ENCODE assay signal across 8 mouse cellular contexts in genomic region chr12:30910860-30911259, GRCm38 (mm10). TPM values are rescaled to one million over a fixed set of nuclear protein-coding genes. Genes with fewer than 3 reads are reported as not detected.
DNase-seq lines count a peak whose midpoint lies in the region; ATAC-seq and TF ChIP-seq lines count a peak whose summit lies in the region.

No protein-coding gene starts in this region.

- H3K36me3 ChIP-seq in heart, embryonic 12.5 days, result peaks cover 4% of the 10 kb centered on the region; the same call in 1 of the 2 replicates
- H3K36me3 ChIP-seq in ES-Bruce4 (ENCODE audit: control insufficient read depth, insufficient read depth, low read length, poor library complexity, severe bottlenecking), result no peaks in the 10 kb centered on the region; the same call in 1 of the 2 replicates
- no peaks in the 10 kb centered on the region for H3K36me3 ChIP-seq in limb, embryonic 12.5 days
- H3K36me3 ChIP-seq in splenic B cell, adult 2 months (ENCODE audit: control insufficient read depth, insufficient read depth, low read length, poor library complexity, severe bottlenecking), result no peaks in the 10 kb centered on the region

- no peak for ATAC-seq in heart, embryonic 12.5 days (ENCODE audit: insufficient number of reproducible peaks, low FRiP score)
- peak; percentile 18 for ATAC-seq in erythroid progenitor cell, adult 5-6 weeks (replicated peaks; ENCODE audit: low FRiP score, poor library complexity, severe bottlenecking)
- ATAC-seq in limb, embryonic 12.5 days (ENCODE audit: insufficient number of reproducible peaks, insufficient read depth, low FRiP score, low TSS enrichment, low read depth), result no peak

- TF ChIP-seq EP300 in ES-Bruce4 (IDR thresholded peaks at IDR 0.05; ENCODE audit: insufficient read depth, low read depth, low read length), result no peak

- no peak overlapping the region for H3K27ac ChIP-seq in heart, embryonic 12.5 days (ENCODE audit: poor library complexity, severe bottlenecking)
- no peak overlapping the region for H3K27ac ChIP-seq in ES-Bruce4 (ENCODE audit: insufficient read depth, low read length)
- H3K27ac ChIP-seq in limb, embryonic 12.5 days, result no peak overlapping the region; the same call in 1 of the 2 replicates

- H3K27me3 ChIP-seq in heart, embryonic 12.5 days (replicated peaks), result no peaks in the 10 kb centered on the region
- H3K27me3 ChIP-seq in ES-Bruce4 (ENCODE audit: control insufficient read depth, insufficient read depth, low read length, poor library complexity, severe bottlenecking), result no peaks in the 10 kb centered on the region
- no peaks in the 10 kb centered on the region for H3K27me3 ChIP-seq in limb, embryonic 12.5 days
- H3K27me3 ChIP-seq in splenic B cell, adult 2 months (ENCODE audit: control insufficient read depth, insufficient read depth, low read length, poor library complexity, severe bottlenecking), result no peaks in the 10 kb centered on the region

- TF ChIP-seq CTCF in ES-Bruce4 (IDR thresholded peaks at IDR 0.05; ENCODE audit: low read depth, low read length), result no peak

- no peak for DNase-seq in heart, adult 18-20 months
- peak; percentile 10 for DNase-seq in splenic B cell, adult 2 months (ENCODE audit: low read depth, low spot score)
- no peak for DNase-seq in right cerebral cortex, postnatal 4 days
- DNase-seq in cerebellum, postnatal 10 days, result no peak

- H3K4me3 ChIP-seq in heart, embryonic 12.5 days, result peak overlapping the region; percentile 84
- H3K4me3 ChIP-seq in ES-Bruce4 (ENCODE audit: low read depth, low read length), result peak overlapping the region; percentile 79
- peak overlapping the region; percentile 71 for H3K4me3 ChIP-seq in limb, embryonic 12.5 days (replicated peaks)

- peaks cover 11% of the 10 kb centered on the region for H3K4me1 ChIP-seq in heart, embryonic 12.5 days (replicated peaks)
- no peaks in the 10 kb centered on the region for H3K4me1 ChIP-seq in ES-Bruce4 (ENCODE audit: control insufficient read depth, insufficient read depth, low read length)
- peaks cover 17% of the 10 kb centered on the region for H3K4me1 ChIP-seq in limb, embryonic 12.5 days (replicated peaks)

- WGBS in heart, embryonic 12.5 days, result 17% methylated on average over 8 of the region's 8 CpGs
- 24% methylated on average over 8 of the region's 8 CpGs for whole genome bisulfite sequencing in limb, embryonic 12.5 days

- H3K9me3 ChIP-seq in heart, embryonic 12.5 days (replicated peaks), result no peaks in the 10 kb centered on the region
- no peaks in the 10 kb centered on the region for H3K9me3 ChIP-seq in ES-Bruce4 (replicated peaks; ENCODE audit: control insufficient read depth, insufficient read depth, low read length, poor library complexity, severe bottlenecking)
- no peaks in the 10 kb centered on the region for H3K9me3 ChIP-seq in limb, embryonic 12.5 days

- H3K9ac ChIP-seq in heart, embryonic 12.5 days, result peak overlapping the region; percentile 92
- peak overlapping the region; percentile 82 for H3K9ac ChIP-seq in ES-Bruce4 (ENCODE audit: low read depth, poor library complexity, severe bottlenecking)
- peak overlapping the region; percentile 79 for H3K9ac ChIP-seq in limb, embryonic 12.5 days (replicated peaks)

- TF ChIP-seq POLR2A in ES-Bruce4 (IDR thresholded peaks at IDR 0.05; ENCODE audit: insufficient read depth, low read length), result no peak

- peak overlapping the region; percentile 99 for H3K4me2 ChIP-seq in heart, embryonic 12.5 days
- peak overlapping the region; percentile 96 for H3K4me2 ChIP-seq in limb, embryonic 12.5 days

RNA-seq across cellular contexts. Expression of gene Acp1, which starts 0.5 kb away (rescaled TPM):
- 107 and 116 TPM in 2 replicates for polyA plus RNA-seq in heart, embryonic 12.5 days (2016; fragmentation: Nextera tagmentation; extraction: Ambion mirVana)
- total RNA-seq in heart, adult 18-20 months (2021), result 10 to 100 TPM; 31.7 to 33.0 TPM
- polyA plus RNA-seq in ES-Bruce4 (2011; ENCODE audit: insufficient read depth, insufficient read length, low read depth, missing spikeins), result 105 and 121 TPM in 2 replicates
- 192 and 213 TPM in 2 replicates for total RNA-seq in erythroid progenitor cell, adult 5-6 weeks (2015; ENCODE audit: low replicate concordance)
- total RNA-seq in erythroid progenitor cell, adult 5-6 weeks (2017; ENCODE audit: low replicate concordance), result 238 and 251 TPM in 2 replicates
- 164 and 170 TPM in 2 replicates for polyA plus RNA-seq in limb, embryonic 12.5 days (2016; fragmentation: Nextera tagmentation; extraction: Ambion mirVana)

RNA-seq across cellular contexts. Expression of gene Sh3yl1, which starts 0.6 kb away (rescaled TPM):
- polyA plus RNA-seq in heart, embryonic 12.5 days (2016; fragmentation: Nextera tagmentation; extraction: Ambion mirVana), result 8.1 and 10.5 TPM in 2 replicates
- 1 to 10 TPM; 1.3 to 2.4 TPM for total RNA-seq in heart, adult 18-20 months (2021)
- 11.3 and 13.2 TPM in 2 replicates for polyA plus RNA-seq in ES-Bruce4 (2011; ENCODE audit: insufficient read depth, insufficient read length, low read depth, missing spikeins)
- 54.8 and 63.7 TPM in 2 replicates for total RNA-seq in erythroid progenitor cell, adult 5-6 weeks (2015; ENCODE audit: low replicate concordance)
- 32.6 and 39.3 TPM in 2 replicates for total RNA-seq in erythroid progenitor cell, adult 5-6 weeks (2017; ENCODE audit: low replicate concordance)
- polyA plus RNA-seq in limb, embryonic 12.5 days (2016; fragmentation: Nextera tagmentation; extraction: Ambion mirVana), result 14.6 and 15.9 TPM in 2 replicates

RNA-seq across cellular contexts. Expression of gene Alkal2, which starts 26.7 kb away (rescaled TPM):
- 0.14 TPM in 1 of 2 replicates, not detected in the other for polyA plus RNA-seq in heart, embryonic 12.5 days (2016; fragmentation: Nextera tagmentation; extraction: Ambion mirVana)
- total RNA-seq in heart, adult 18-20 months (2021), result 1 to 10 TPM; 1.0 to 2.0 TPM
- not detected in 2 replicates for polyA plus RNA-seq in ES-Bruce4 (2011; ENCODE audit: insufficient read depth, insufficient read length, low read depth, missing spikeins)
- not detected in 2 replicates for total RNA-seq in erythroid progenitor cell, adult 5-6 weeks (2015; ENCODE audit: low replicate concordance)
- not detected in 2 replicates for total RNA-seq in erythroid progenitor cell, adult 5-6 weeks (2017; ENCODE audit: low replicate concordance)
- polyA plus RNA-seq in limb, embryonic 12.5 days (2016; fragmentation: Nextera tagmentation; extraction: Ambion mirVana), result 1.3 and 1.4 TPM in 2 replicates
